Mouse (Mus musculus) T-helper 1 cell (primary cell): ENCODE measurements at regions not wholly inside any gene's neighbourhood (a gene's known extent, or its start where the extent isn't known, plus 50 kb on each side); places are given as distances from the start of the nearest gene placed in this dataset.

Experiments
- in situ Hi-C: fragments of 300-600 bp; cut with MboI, MseI; formaldehyde crosslinking; loops from one replicate; pipeline ENCODE4 v1.15.1; 2025; ENCODE audit warnings: high pct_unique_total_duplicates

DNA sequence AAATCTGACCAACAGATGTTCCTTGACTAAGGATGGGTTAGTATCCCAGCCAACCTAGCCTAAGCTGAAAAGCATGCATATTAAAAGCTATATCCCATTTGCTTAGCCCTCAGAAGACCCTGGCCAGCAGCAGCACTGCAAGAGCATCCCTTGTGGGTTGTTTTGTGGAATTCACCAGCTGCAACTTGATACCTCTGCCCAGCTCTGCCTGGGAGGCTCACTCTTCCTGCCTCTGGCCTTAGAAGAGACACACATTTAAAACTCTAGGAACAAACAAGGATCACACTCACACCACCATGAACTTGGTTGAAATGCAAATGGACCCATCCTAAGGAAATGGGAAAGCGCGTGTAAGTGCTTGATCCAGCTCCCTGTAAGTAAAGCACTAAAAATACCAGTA, 107.7 kb upstream of the Arl4c start:
- in situ Hi-C loops, result no loop called here

DNA sequence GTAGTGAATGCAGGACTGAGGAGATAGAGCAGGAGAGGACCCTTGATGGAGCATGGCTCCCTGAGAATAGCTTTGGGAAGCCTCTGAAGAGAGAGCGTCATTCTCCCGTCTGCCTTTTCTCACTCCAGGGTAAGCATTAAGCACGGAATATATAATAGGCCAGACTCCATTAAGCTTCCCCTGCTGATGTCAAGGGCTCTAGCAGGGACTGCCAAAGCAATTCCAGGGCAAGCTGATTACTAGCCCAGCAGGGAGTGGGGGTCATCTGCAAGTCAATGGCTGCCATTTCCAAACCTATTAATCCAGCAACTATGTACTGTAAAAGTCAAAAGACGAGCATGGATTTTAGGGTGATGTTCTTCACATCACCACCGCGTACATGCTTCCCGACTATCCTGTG, 111.2 kb upstream of the Arl4c start:
- in situ Hi-C loops, result no loop called here

DNA sequence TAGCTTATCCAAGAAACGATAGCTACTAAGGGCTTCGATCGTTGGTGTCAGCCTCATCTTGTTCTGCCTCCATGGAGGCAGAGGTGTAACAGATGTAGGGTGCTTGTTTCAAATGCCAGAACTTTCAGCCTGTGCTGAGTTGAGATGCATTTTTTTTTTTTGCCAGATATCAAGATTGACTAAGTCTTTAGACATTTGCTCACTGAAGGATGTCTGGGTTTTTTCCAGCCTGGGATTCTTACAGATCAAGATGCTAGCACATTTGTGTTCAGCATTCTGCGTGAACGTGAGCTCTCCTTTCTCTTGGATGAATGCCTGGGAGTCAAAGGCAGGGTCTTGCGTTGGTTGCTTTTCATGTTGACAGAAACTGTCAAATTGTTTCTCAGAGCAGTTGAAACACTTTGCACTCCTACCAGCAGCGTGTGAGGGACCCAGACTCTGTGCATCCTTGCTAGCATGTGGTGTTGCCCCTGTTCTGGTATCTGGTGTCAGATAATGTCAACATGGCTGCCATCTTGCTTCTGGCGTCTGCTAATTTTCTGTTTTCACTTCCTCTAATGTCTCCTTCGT, 114.4 kb upstream of the Arl4c start:
- in situ Hi-C loops, result no loop called here

DNA sequence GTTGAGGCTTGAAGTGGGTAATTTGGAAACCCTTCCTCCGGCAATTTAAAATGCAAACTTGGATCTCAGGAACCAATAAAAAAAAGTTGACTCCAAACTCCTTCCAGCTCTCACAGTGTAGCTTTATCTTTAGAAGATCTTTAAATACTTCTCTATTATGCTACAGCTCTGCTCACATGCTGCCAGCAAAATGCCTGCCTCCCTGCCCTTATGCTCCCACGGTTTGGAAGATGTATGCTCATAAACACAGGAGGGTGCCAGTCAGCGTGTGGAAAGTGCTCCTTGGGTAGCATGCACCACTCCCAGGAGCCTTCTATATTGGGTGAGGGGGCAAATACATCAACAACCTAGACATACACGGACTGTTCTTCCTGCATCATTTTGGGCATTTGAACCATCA, 123.2 kb upstream of the Arl4c start:
- in situ Hi-C loops, result no loop called here

DNA sequence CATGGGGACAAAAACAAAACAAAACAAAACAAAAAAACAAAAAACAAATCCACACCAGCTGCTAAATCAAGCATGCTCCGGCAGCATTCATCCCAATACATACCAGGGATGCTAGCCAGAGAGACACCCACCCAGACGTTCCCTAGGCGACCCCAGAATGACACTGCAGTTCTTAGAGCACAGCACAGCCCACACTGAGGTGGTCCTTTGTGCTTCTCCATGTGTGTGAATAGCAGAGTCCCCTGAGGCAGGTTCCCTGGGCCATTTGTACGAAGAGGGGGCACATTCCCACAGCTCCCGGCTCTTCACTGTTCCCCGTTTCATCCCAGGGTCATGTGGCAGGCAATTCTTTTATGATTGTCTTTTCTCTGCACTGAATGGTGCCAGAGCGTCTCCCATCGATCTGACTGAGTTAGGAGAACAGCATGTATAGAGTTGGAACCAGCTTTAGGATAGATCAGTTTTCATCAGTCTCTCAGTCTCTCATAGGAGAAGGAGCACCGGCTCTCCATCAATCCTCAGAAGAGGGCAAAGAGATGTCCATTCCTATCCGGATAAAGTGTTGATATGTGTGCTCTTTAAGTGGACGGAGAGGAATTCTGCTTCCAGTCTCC, 136.7 kb upstream of the Arl4c start:
- in situ Hi-C loops, result no loop called here

DNA sequence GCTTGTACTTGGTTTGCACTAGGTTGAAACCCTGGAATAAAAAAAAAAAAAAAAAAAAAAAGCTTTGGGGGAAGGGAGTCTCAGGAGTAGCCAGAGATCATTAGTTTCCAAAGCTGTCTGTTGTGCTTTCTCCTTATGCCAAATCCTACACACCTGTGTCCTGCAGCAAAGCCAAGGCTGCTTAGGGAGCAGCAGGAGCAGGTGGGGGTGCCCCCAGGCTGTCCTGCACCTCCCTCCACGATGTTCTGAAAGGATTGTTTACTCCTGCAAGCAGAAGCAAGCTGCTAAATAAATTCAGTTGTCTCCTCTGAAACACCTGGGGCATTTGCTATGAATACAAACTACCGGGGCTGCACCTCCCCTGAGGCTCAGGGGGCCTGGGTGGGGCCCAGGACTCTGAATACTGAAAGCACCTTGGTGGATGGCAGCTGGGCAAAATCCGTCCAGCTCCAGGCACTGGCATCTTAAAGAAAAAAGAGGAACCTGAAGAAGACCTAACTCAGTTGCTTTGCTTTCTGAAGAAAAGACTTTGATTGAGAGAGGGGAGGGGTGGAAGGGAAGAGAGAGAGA, 137.5 kb upstream of the Arl4c start:
- in situ Hi-C loops, result no loop called here

DNA sequence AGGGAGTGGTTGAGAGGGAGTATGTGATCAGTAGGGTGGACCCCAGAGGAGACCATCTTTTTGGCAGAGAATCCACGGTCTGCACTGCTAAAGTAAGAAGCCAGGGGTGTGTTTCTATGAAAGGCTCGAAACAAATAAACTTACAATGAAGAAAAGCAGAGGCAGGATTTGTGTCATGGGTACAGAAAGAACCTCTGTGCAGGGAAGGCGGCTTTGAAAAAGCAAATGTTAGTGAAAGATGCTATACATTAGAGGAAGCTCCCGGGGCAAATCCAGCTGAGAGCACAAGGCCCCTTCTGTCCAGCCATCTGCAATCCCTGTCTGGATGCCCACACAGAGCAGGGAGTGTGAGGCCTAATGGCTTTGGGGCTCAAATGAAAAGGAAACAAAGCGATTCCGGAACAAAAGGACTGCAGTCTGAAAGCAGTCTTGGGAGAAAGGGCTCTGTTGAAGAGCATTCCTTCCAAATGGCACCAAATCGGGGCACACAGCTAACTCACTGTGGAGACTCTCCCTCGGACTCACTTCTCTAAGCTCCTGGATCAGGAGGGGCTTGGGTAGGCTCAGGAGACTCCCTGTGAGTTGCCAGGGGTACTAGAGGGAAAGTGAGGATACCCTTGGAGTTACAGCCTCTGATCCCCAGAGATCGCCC, 138.1 kb upstream of the Arl4c start:
- in situ Hi-C loops, result no loop called here

DNA sequence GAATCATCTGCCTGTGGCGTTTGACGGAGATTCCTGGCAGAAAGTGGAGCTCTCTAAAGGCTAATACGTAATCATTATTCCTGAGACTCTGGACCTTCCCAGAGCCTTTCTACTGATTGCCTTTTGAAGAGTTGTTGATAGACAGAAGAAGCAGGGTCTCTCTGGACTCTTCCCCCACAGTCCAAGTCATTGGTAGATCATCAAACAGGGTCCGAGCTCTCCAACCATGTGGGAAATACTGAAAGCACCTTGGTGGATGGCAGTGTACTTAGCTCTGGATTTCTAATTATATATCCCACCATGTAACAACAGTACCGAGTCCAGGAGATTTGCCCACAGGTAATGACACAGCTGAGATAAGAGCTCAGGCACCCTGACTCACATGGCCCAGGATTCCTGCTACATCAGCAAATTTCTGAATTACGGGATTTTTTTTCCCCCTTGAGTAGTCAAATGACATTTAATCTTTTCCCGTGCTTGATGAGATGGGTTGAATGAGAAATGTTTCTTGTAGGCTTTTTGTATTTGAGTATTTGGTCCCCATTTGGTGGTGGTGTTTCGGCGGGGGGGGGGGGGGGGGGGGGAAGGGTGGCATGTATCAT, 139.1 kb upstream of the Arl4c start:
- in situ Hi-C loops, result no loop called here

DNA sequence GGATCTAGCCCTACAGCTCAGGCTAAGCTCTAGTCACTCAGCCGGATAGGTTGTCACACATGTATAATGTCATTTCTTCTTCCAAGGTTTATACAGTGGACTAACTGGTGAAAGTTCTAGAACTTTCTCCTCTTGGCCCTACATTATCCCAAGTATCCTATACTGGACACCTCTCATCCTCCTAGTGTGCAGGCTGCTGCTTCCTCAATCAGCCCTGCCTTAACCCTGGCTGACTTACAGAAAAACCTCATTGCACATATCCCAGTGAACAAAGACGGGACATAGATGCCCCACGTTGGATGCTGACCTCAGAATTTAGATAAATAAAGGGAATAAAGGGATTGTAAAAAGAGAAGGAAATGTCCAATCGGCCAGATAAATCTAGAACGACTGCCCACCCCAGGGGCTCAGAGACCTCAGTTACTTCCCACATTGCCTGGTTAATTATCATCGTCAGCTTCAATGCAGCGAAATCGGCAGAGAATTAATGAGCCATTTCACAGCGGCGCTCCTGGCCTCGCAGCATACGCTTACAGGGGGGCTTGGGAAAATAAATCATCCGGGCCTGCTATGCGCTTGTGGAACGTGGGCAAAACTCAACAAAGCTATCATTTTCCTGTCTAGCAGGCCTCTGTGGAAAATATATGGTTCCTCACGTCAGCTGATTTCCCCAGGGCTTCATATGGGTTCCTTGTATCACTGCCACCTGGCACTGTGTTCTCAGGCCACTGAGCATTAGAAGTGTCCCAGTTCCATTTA, 145.5 kb upstream of the Arl4c start:
- in situ Hi-C loops, result no loop called here

DNA sequence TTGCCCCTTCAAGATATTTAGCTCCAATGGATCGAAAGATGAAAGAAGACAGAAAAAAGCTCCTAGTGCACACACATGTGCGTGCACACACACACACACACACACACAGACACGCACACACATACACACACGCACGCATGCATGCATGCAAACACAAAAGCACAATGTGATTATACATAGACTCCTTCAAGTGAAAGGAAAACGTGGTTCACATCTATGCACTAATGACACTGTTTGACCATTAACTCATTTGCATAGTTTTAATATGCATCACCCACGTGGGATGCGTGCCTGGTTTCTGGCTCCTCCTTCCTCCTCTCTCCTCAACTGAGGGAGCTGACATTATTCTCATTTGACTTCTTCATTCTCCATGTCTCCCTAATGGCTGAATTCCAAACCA, 146.2 kb upstream of the Arl4c start:
- in situ Hi-C loops, result no loop called here

DNA sequence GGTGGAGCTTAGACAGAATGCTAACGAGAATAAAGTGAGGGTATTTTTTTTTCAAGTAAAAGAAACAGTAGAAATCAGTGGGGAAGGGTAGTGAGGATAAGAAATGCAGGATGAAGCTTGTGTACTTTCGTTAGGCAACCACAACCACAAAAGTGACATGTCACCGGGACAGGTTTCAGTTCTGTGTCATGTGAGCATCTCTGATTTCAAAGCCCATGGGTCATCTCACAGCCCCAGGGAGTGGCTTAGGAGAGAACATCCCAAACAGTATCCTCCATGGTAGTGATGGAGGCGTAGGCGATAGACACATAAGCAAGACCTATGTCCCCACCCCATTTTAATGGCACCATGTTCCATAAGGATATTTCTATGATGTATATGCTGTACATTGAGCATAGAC, 147.4 kb upstream of the Arl4c start:
- in situ Hi-C loops, result no loop called here

DNA sequence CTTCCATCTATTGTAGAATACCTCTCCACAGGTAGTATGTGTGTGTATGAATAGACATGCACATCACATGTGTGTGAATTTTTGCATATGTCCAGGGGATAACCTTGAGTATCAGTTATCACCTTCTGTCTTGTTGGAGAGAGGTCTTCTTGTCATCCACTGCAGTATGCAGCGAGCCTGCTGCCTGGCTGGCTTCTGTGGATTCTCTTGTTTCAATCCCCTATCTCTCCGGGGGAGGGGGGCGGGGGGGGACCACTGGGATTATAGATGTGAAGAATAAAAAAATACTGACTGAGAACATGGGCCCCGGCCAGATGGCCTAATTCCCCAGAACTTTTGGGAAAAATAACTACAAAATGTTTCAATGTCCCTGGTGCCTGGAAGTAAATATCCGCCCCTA, 149.9 kb upstream of the Arl4c start:
- in situ Hi-C loops, result no loop called here

DNA sequence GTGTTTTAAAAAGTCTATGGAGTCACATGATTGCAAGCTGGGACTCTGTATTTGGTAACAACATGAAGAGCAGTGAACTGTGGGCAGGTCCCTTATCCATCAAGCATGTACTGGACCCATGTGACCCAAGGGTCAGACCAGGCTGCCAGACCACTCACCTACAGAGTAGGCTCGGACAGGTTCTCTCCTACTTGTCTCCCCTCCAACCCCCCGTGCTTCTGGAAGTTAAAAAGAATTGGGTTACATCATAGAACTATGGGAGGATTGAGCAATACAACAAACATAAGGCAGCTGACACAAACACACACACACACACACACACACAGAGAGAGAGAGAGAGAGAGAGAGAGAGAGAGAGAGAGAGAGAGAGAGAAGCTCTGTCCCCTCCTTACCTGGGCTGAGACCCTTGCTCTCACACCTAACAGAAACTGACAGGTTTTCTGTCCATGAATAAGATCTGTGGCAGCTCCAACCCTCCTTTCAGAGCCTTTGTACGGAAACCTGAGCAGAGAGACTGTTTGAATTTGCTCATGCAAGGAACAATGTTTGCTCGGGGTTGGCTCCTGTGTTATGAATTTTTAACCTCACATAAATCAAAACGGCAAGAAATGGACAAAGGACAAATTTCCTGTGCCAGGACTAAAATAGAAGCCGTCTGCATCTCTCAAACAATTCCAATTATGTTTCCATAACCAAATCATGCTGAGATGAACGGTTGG, 159.0 kb upstream of the Arl4c start:
- in situ Hi-C loops, result no loop called here

DNA sequence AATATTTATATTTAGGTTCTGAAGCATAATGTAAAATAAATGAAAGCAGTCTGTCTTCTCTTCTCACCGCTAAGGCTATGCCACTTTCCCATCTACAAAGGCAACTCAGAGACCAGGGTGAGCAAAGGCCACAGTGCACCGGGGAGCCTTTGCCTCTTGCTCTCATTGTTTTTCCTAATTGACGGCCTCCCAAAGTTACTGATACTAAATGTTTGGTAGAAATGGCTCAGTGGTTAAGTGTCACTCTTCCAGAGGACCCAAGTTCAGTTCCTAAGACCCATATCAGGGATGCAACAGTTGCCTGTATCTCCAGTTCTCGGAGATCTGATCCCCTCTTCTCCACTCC, 159.5 kb upstream of the Arl4c start:
- in situ Hi-C loops, result no loop called here

DNA sequence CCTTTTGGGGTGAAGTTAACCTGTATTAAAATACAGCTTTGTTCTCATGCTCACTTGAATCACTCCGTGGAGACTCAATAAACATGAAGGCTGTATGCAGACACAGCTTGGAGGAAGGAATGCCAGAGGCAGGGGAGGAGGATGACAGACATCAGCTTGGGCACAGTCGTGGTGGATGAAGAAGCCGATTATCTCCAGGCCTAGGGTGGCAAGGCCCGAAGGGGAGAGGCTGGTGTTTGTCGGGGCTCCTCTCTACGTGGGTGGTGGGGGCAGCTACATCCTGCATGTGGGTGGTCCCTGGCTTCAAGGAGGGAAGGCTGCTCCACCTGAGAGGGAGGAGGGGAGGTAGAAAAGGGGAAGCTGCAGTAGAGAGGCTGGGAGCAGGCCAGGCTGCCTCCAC, 163.4 kb upstream of the Arl4c start:
- in situ Hi-C loops, result no loop called here

DNA sequence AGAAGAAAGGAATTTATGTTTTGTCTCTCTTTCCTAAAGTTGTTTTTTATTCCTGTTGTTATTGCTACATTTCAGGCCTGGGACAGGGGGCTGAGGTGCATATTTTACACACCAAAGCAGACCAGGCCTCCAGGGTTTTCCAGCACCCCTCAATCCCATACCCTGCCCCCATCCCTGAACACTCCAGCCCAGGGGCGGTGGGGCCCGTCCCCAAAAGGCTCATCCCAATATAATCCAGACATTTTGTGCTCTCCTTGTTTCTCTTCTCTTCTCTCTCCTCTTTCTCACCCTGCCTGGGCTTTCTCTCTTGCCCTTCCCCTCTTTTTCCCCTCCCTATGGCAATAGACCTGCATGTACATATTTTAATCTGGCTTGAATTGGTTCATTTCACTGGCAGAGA, 164.6 kb upstream of the Arl4c start:
- in situ Hi-C loops, result no loop called here

DNA sequence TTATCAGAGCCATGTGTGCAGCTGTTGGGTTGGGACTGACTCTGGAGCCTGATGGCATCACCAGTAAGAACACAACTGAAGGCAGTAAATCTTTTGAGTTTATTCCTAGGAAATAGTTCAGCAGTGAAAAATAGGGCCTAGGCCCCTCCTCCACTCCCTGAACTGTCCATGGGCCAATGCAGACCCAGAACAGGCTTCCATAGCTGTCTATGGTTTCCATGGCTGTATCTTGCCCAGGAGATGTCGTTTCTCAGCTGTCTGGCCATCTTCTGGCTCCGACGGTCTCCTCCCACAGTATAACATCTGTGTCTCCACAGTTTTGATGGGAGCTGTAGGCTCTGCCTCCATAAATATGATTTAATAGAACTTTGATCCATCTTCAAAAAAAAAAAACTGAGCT, 165.1 kb upstream of the Arl4c start:
- in situ Hi-C loops, result no loop called here

DNA sequence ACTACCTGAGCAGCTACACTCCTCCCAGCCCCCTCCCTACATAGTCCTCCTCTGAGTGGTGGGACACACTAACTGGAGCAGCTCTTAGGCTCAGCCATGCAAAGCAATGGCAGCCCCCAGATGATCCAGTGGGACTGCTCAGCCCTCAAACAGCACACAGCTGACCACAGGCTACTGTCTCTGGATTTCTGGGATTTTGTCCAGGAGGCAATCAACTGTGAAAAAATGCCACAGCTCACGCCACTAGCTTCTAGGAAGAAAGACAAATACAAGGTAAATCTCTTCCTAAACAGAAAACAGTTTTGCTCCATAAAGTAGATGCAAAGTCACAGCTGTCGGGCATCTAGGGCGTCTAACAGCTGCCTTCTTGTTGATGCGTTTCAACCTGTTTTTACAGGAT, 167.9 kb upstream of the Arl4c start:
- in situ Hi-C loops, result loop anchor here (10.0 kb wide), 1 partner anchor 1875 kb away; no protein-coding TSS in a partner anchor

DNA sequence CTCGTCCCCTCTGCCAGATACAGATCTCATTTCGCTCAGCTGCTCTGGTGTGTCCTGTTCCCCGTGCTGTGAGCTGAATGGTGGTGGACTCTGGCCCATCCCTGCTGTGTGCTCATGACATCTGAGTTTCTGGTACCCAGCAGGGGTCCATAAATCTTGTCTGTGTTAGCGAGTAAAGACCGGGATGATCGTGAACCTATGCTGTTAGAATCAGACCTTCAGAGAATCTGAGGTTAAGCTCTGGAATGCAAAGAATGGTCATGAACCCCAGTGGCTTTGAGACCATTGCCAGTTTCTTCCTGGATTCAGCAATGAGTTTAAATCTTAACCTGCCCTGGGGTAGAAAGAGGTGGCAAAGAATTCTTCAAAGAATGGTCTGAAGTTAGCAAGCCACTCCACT, 173.3 kb upstream of the Arl4c start:
- in situ Hi-C loops, result loop anchor here (10.0 kb wide), 1 partner anchor 1881 kb away; no protein-coding TSS in a partner anchor

DNA sequence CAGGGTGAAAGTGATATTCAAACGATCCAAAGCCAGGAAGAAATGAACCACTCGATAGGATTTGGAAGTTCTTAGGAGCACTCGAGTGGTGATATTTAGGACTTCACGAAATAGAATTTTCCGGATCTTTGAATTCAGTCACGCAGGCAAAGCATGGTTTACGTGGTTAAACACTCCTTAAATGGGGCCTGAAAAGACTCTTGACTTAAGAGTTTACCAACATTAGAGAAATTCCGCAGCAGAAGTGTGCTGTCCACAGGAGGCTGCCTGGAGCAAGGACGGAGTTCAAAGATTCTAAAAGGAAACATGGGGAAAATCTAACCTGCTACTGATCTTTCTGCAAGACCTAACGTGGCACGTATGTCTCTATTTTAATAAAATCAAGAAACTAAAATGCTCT, 175.4 kb upstream of the Arl4c start:
- in situ Hi-C loops, result loop anchor here (10.0 kb wide), 1 partner anchor 1883 kb away; no protein-coding TSS in a partner anchor

DNA sequence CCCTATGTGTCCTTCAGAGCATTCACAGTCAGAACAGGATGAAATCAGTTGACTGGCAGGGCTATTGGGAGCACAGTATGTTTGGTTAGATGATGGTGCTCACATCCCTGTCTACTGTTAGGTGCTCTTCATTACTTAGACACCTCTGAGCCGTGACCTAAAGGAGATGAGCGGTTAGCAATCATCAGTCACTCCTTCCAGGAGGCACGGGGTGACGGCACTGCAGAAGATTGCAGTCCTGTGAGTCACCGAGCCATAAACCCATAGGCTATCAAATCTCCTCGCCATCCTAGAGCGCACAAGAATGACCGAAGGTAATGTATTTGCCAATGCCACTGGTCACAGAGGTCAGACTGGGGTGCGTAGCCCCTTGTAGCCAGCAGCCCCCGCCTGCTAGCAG, 176.8 kb upstream of the Arl4c start:
- in situ Hi-C loops, result loop anchor here (10.0 kb wide), 1 partner anchor 1884 kb away; no protein-coding TSS in a partner anchor
